Mouse (Mus musculus): ENCODE data around the gene Gm10100. TPM values are rescaled to one million over a fixed set of nuclear protein-coding genes. Genes with fewer than 3 reads are reported as not detected.
"Not testable (repeated sequence)": the region's sequence is repeated elsewhere in the genome, so short reads cannot be mapped to it uniquely, and the experiment has no call there.

The Gm10100 gene
- polyA plus RNA-seq (2012; rRNA removed): not detected in 2 replicates

DNA sequence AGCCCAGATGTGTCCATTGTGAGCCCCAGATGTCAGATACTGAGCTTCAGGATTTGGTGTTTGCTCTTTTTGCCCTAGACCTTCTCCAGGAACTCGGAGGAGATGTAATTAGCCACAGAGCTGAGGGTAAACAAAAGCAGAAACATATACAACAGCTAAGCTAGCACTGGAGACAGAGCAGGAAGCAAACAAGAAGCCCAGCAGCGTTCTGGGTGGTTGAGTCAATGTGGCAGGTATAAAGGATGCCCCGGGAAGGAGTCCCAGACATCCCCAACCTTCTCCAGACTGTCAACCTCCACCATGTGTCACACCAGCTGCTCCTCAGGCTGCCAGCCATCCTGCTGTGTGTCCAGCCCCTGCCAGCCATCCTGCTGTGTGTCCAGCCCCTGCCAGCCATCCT lies at the start of gene Gm10100:
Gm10100 (plus strand) TSS at position 301 of the 400 bp plus-strand sequence.
- no peak for TF ChIP-seq POLR2A (IDR thresholded peaks at IDR 0.05; ENCODE audit: control insufficient read depth, low read depth, low read length)
- no peak for TF ChIP-seq CTCF (IDR thresholded peaks at IDR 0.05; ENCODE audit: control insufficient read depth, insufficient read depth, insufficient replicate concordance, low read depth, low read length)
- H3K36me3 ChIP-seq (ENCODE audit: control insufficient read depth, insufficient read depth, low read length): no peaks in the 10 kb centered on the region

DNA sequence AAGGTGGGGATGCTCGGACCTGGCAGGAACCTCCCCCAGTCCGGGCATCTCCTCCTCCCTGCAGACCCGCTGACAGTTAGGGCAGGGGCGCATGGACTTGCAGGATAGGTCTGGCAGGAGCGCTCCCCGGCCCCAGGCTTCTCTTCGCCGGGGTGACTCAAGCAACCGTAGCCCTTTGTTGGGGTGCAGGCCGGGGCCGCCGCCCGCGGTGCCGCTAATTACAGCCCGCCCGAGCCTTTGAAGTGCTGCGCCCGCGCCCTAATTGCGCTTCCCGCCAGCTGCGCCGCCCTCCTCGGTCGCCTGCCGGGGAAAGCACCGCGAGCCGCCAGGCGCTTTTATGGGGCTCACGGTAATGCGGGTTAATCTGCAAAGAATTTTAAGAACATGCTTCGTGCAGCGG lies 48.7 kb upstream of the Gm10100 start:
- Histone ChIP-seq H3K4me1 (ENCODE audit: control insufficient read depth, insufficient read depth, low read length) (peaks cover 2% of the 10 kb centered on the region; the same call in 1 of the 2 replicates), H3K36me3 (ENCODE audit: control insufficient read depth, insufficient read depth, low read length) (no peaks in the 10 kb centered on the region), H3K4me3 (ENCODE audit: control insufficient read depth, low read depth, low read length) (no peak overlapping the region), H3K27me3 (ENCODE audit: control insufficient read depth, insufficient read depth, low read length) (no peaks in the 10 kb centered on the region), H3K27ac (ENCODE audit: control insufficient read depth, insufficient read depth, low read depth, low read length) (no peak overlapping the region)
- TF ChIP-seq CTCF (IDR thresholded peaks at IDR 0.05; ENCODE audit: control insufficient read depth, insufficient read depth, insufficient replicate concordance, low read depth, low read length) (no peak), POLR2A (IDR thresholded peaks at IDR 0.05; ENCODE audit: control insufficient read depth, low read depth, low read length) (no peak)

More for the DNA sequence above, at the start of gene Gm10100:
- Histone ChIP-seq H3K4me3 (ENCODE audit: control insufficient read depth, low read depth, low read length) (no peak within 1 kb of the TSS), H3K27me3 (ENCODE audit: control insufficient read depth, insufficient read depth, low read length) (no peaks in the 10 kb centered on the region), H3K4me1 (ENCODE audit: control insufficient read depth, insufficient read depth, low read length) (no peaks in the 10 kb centered on the region), H3K27ac (ENCODE audit: control insufficient read depth, insufficient read depth, low read depth, low read length) (no peak within 1 kb of the TSS)

DNA sequence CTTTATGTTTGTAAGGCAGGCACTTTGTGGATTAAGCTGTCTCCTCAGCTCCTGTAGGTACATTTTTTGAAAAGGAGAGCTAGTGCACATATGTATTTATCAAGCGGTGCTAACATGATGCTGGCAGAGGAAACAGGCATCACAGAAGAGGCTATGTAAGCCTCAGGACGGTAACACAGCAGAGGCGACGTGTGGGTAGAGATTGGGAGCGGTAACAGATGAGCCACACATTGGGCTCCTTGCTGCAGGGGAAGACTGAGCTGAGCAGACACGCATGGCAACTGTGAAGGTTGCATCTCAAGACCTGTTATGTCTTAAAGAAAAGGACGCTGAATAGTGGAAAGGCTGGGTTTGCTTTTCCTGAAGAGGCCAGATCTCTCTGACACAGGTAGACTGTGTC lies 43.3 kb upstream of the Gm10100 start:
- Histone ChIP-seq H3K4me1 (ENCODE audit: control insufficient read depth, insufficient read depth, low read length) (0 out of 2 replicates have a peak, but pooled peaks cover 2% of the 10 kb centered on the region), H3K27me3 (ENCODE audit: control insufficient read depth, insufficient read depth, low read length) (no peaks in the 10 kb centered on the region)
- TF ChIP-seq POLR2A (IDR thresholded peaks at IDR 0.05; ENCODE audit: control insufficient read depth, low read depth, low read length) (no peak), CTCF (IDR thresholded peaks at IDR 0.05; ENCODE audit: control insufficient read depth, insufficient read depth, insufficient replicate concordance, low read depth, low read length) (no peak)

DNA sequence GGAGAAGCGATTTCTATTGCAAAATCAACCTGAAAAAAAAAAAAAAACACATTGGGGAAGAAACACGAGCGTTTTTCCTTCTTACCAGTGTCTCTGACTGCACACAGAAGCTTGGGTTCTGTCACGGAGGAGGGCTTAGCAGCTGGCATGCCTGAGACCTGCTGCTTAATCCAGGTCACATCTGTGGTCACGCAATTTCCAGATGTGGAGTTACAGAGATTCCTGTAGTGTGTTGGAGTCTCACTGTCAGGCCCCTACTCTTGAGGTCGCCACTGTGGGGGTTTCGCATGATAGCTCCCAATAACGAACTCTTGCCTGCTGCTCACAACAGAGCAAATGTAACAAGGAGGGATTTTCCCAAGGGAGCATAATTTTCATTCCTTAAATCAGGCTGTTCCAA lies 42.1 kb upstream of the Gm10100 start:
- no peaks in the 10 kb centered on the region for H3K4me1 ChIP-seq (ENCODE audit: control insufficient read depth, insufficient read depth, low read length)
- TF ChIP-seq POLR2A (IDR thresholded peaks at IDR 0.05; ENCODE audit: control insufficient read depth, low read depth, low read length): no peak
- TF ChIP-seq CTCF (IDR thresholded peaks at IDR 0.05; ENCODE audit: control insufficient read depth, insufficient read depth, insufficient replicate concordance, low read depth, low read length): no peak
- no peaks in the 10 kb centered on the region for H3K27me3 ChIP-seq (ENCODE audit: control insufficient read depth, insufficient read depth, low read length)
- no peaks in the 10 kb centered on the region for H3K36me3 ChIP-seq (ENCODE audit: control insufficient read depth, insufficient read depth, low read length)
- no peak overlapping the region for H3K4me3 ChIP-seq (ENCODE audit: control insufficient read depth, low read depth, low read length)
- no peak overlapping the region for H3K27ac ChIP-seq (ENCODE audit: control insufficient read depth, insufficient read depth, low read depth, low read length)

More for the DNA sequence above, 43.3 kb upstream of the Gm10100 start:
- no peak overlapping the region for H3K4me3 ChIP-seq (ENCODE audit: control insufficient read depth, low read depth, low read length)
- no peaks in the 10 kb centered on the region for H3K36me3 ChIP-seq (ENCODE audit: control insufficient read depth, insufficient read depth, low read length)
- H3K27ac ChIP-seq (ENCODE audit: control insufficient read depth, insufficient read depth, low read depth, low read length): no peak overlapping the region

DNA sequence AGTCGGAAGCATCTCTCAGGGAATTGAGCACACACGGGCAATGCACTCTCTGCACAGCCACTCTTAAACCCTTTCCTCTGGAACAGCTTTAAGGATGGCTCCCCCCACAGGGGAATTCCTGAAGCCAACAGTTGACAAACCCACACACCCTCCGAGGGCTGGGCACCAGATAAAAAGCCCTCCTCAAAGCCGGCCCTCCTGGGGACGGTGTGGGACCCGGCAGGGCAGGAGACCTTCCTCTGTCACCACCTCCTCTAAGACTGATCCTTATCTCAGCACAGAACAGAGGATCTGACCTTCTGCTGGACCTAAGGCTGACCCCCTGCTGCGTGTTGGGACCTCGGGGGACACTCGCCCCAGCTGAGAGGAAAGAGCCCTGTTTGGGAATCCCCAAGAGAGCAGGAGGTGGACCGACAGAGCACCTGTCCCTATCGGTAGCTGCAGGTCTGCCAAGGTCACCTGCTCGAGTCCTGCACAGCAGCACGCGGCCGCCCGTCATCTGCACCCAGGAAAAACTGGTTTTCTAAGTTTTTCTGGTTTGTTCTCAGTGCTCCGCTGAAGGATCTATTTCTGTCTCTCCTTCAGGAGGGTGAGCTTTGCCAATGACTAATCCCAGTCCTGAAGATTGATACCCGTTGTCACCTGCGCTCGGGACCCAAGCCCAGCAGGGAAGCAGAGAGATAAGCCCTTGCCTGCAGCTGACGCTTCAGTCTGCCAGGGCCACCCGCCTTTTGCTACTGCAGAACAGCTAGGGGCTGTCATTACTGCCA lies 40.2 kb upstream of the Gm10100 start, which contains the start of gene Tspear:
Tspear (plus strand) TSS at position 675 of the 770 bp plus-strand sequence.
- Histone ChIP-seq H3K27me3 (ENCODE audit: control insufficient read depth, insufficient read depth, low read length) (no peaks in the 10 kb centered on the region), H3K4me1 (ENCODE audit: control insufficient read depth, insufficient read depth, low read length) (no peaks in the 10 kb centered on the region)

DNA sequence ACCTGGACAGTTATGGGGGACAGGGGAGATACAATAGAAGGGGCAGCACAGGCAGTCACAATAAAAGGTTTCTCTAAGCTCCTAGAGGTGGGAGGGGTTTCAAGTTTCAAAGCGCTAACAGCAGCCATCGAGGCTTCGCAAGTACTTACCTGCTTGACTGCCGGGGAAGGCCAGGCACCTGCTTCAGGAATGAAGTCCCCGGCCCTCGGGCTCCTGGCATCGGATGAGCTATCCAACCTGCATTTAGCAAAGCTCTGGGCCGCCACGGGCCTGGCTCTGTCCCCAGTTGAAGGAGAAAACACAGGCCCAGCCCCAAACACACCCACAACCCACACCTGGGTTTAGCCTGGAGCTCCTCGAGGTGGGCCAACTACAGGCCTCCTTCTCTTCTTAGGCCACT lies 39.3 kb upstream of the Gm10100 start:
- Histone ChIP-seq H3K4me1 (ENCODE audit: control insufficient read depth, insufficient read depth, low read length) (no peaks in the 10 kb centered on the region), H3K36me3 (ENCODE audit: control insufficient read depth, insufficient read depth, low read length) (no peaks in the 10 kb centered on the region), H3K4me3 (ENCODE audit: control insufficient read depth, low read depth, low read length) (no peak overlapping the region), H3K27me3 (ENCODE audit: control insufficient read depth, insufficient read depth, low read length) (no peaks in the 10 kb centered on the region), H3K27ac (ENCODE audit: control insufficient read depth, insufficient read depth, low read depth, low read length) (no peak overlapping the region)
- no peak for TF ChIP-seq POLR2A (IDR thresholded peaks at IDR 0.05; ENCODE audit: control insufficient read depth, low read depth, low read length)
- TF ChIP-seq CTCF (IDR thresholded peaks at IDR 0.05; ENCODE audit: control insufficient read depth, insufficient read depth, insufficient replicate concordance, low read depth, low read length): no peak

More for the DNA sequence above, 40.2 kb upstream of the Gm10100 start, which contains the start of gene Tspear:
- Histone ChIP-seq H3K4me3 (ENCODE audit: control insufficient read depth, low read depth, low read length) (no peak within 1 kb of the TSS), H3K27ac (ENCODE audit: control insufficient read depth, insufficient read depth, low read depth, low read length) (no peak within 1 kb of the TSS), H3K36me3 (ENCODE audit: control insufficient read depth, insufficient read depth, low read length) (no peaks in the 10 kb centered on the region)
- TF ChIP-seq CTCF (IDR thresholded peaks at IDR 0.05; ENCODE audit: control insufficient read depth, insufficient read depth, insufficient replicate concordance, low read depth, low read length) (no peak), POLR2A (IDR thresholded peaks at IDR 0.05; ENCODE audit: control insufficient read depth, low read depth, low read length) (no peak)

DNA sequence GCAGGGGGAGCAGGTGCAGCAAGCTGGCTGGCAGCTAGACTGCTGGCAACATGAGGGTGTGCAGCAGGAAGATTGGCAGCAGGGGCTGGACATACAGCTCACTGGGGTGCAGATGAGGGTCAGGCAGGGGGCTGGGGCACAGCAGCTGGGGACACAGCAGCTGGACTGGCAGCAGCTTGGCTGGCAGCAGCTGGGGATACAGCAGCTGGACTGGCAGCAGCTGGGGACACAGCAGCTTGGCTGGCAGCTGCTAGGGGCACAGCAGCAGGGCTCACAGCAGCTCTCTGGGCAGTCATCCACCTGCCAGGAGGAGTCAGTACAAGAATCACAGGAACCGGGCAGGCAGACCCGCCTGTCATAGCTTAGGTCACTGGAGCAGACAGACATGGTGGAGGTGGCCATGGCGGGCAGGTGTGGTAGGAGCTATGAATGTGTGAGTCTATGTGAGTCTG lies 35.9 kb upstream of the Gm10100 start, which contains the start of gene Gm19402:
Gm19402 (minus strand) TSS at position 402 of the 452 bp plus-strand sequence.
- not testable (repeated sequence) for H3K4me1 ChIP-seq (ENCODE audit: control insufficient read depth, insufficient read depth, low read length); H3K36me3 ChIP-seq (ENCODE audit: control insufficient read depth, insufficient read depth, low read length); H3K27ac ChIP-seq (ENCODE audit: control insufficient read depth, insufficient read depth, low read depth, low read length); H3K27me3 ChIP-seq (ENCODE audit: control insufficient read depth, insufficient read depth, low read length); H3K4me3 ChIP-seq (ENCODE audit: control insufficient read depth, low read depth, low read length)

Data from testis, adult 2 months (tissue).